Mouse (Mus musculus): ENCODE measurements around the gene Foxa1. TPM values are rescaled to one million over a fixed set of nuclear protein-coding genes. Genes with fewer than 3 reads are reported as not detected.

Foxa1 gene
- total RNA-seq, 2 experiments from 2014 or later = 0.18 TPM; not detected in 1

- intact Hi-C loops (cut with DNase I) = loop anchor here (10.0 kb wide), 1 partner anchor 558 kb away; no protein-coding TSS in a partner anchor
- DNase-seq (ENCODE audit: low spot score in 2 of 2) = no peak
Observed at GRCm38 (mm10) chr12:57542746-57543626, 3.7 kb downstream of the Foxa1 start.

GRCm38 (mm10) chr12:57541931-57542745, 4.6 kb downstream of the Foxa1 start:
- intact Hi-C loops (cut with DNase I) = loop anchor here (10.0 kb wide), 1 partner anchor 557 kb away; no protein-coding TSS in a partner anchor
- peak in 1 of 2 experiments; percentile 4 for DNase-seq (ENCODE audit: low spot score in 2 of 2)

- intact Hi-C loops (cut with DNase I) = loop anchor here (10.0 kb wide), 1 partner anchor 556 kb away; no protein-coding TSS in a partner anchor
- DNase-seq (ENCODE audit: low spot score in 2 of 2) = peak in 1 of 2 experiments; percentile 5
Observed at GRCm38 (mm10) chr12:57541118-57541517, 5.6 kb downstream of the Foxa1 start.

GRCm38 (mm10) chr12:57539551-57539985, 7.1 kb downstream of the Foxa1 start:
- DNase-seq (ENCODE audit: low spot score in 2 of 2) = peak; percentile 28 to 45
- intact Hi-C loops (cut with DNase I) = loop anchor here (5.0 to 10.0 kb wide), 2 partner anchors 1007 to 1085 kb away; no protein-coding TSS in a partner anchor

- peak; percentile 27 to 31 for DNase-seq (ENCODE audit: low spot score in 2 of 2)
- intact Hi-C loops (cut with DNase I) = loop anchor here (5.0 to 10.0 kb wide), 2 partner anchors 1007 to 1084 kb away; no protein-coding TSS in a partner anchor
Observed at GRCm38 (mm10) chr12:57538588-57539550, 7.8 kb downstream of the Foxa1 start.

- intact Hi-C loops (cut with DNase I) = loop anchor here (5.0 to 10.0 kb wide), 2 partner anchors 1006 to 1083 kb away; no protein-coding TSS in a partner anchor
- peak in 1 of 2 experiments; percentile 23 for DNase-seq (ENCODE audit: low spot score in 2 of 2)
Observed at GRCm38 (mm10) chr12:57537791-57538587, 8.7 kb downstream of the Foxa1 start.

GRCm38 (mm10) chr12:57536909-57537670, 9.6 kb downstream of the Foxa1 start:
- intact Hi-C loops (cut with DNase I) = loop anchor here (5.0 to 10.0 kb wide), 2 partner anchors 1005 to 1082 kb away; no protein-coding TSS in a partner anchor
- no peak for DNase-seq (ENCODE audit: low spot score in 2 of 2)

GRCm38 (mm10) chr12:57536056-57536908, 10.4 kb downstream of the Foxa1 start:
- intact Hi-C loops (cut with DNase I) = loop anchor here (5.0 to 10.0 kb wide), 2 partner anchors 1004 to 1081 kb away; no protein-coding TSS in a partner anchor
- DNase-seq (ENCODE audit: low spot score in 2 of 2) = no peak

GRCm38 (mm10) chr12:57534879-57535611, 11.7 kb downstream of the Foxa1 start:
- no peak for DNase-seq (ENCODE audit: low spot score in 2 of 2)
- intact Hi-C loops (cut with DNase I) = loop anchor here (5.0 to 10.0 kb wide), 2 partner anchors 1003 to 1080 kb away; no protein-coding TSS in a partner anchor

- no peak for DNase-seq (ENCODE audit: low spot score in 2 of 2)
- intact Hi-C loops (cut with DNase I) = loop anchor here (10.0 kb wide), 1 partner anchor 1080 kb away; no protein-coding TSS in a partner anchor
Observed at GRCm38 (mm10) chr12:57534517-57534878, 12.2 kb downstream of the Foxa1 start.

GRCm38 (mm10) chr12:57530474-57530873, 16.2 kb downstream of the Foxa1 start:
- no peak for DNase-seq (ENCODE audit: low spot score in 2 of 2)
- intact Hi-C loops (cut with DNase I) = loop anchor here (10.0 kb wide), 1 partner anchor 1076 kb away; no protein-coding TSS in a partner anchor

GRCm38 (mm10) chr12:57528335-57528734, 18.4 kb downstream of the Foxa1 start:
- intact Hi-C loops (cut with DNase I) = no loop called here
- no peak for DNase-seq (ENCODE audit: low spot score in 2 of 2)

- intact Hi-C loops (cut with DNase I) = no loop called here
Observed at GRCm38 (mm10) chr12:57515702-57516377, 30.9 kb downstream of the Foxa1 start.

GRCm38 (mm10) chr12:57514552-57514951, 32.2 kb downstream of the Foxa1 start:
- intact Hi-C loops (cut with DNase I) = no loop called here
- DNase-seq (ENCODE audit: low spot score in 2 of 2) = no peak

More at GRCm38 (mm10) chr12:57515702-57516377, 30.9 kb downstream of the Foxa1 start:
- no peak for DNase-seq (ENCODE audit: low spot score in 2 of 2)

GRCm38 (mm10) chr12:57511560-57511959, 35.2 kb downstream of the Foxa1 start:
- intact Hi-C loops (cut with DNase I) = no loop called here
- no peak for DNase-seq (ENCODE audit: low spot score in 2 of 2)
